Mouse (Mus musculus) neural tube, postnatal 0 days (tissue): ENCODE data around the gene Srd5a3. TPM values are rescaled to one million over a fixed set of nuclear protein-coding genes. Genes with fewer than 3 reads are reported as not detected.

Experiments used
- polyA plus RNA-seq: library from polyadenylated mRNA; unstranded; fragments of >200 nt; fragmentation: Nextera tagmentation; extraction: Ambion mirVana; gene quantifications from 2 replicates; pipeline ENCODE4 v1.2.1, GENCODE M21; 2015

Srd5a3 gene
- 26.6 and 27.8 TPM in 2 replicates for polyA plus RNA-seq

DNA sequence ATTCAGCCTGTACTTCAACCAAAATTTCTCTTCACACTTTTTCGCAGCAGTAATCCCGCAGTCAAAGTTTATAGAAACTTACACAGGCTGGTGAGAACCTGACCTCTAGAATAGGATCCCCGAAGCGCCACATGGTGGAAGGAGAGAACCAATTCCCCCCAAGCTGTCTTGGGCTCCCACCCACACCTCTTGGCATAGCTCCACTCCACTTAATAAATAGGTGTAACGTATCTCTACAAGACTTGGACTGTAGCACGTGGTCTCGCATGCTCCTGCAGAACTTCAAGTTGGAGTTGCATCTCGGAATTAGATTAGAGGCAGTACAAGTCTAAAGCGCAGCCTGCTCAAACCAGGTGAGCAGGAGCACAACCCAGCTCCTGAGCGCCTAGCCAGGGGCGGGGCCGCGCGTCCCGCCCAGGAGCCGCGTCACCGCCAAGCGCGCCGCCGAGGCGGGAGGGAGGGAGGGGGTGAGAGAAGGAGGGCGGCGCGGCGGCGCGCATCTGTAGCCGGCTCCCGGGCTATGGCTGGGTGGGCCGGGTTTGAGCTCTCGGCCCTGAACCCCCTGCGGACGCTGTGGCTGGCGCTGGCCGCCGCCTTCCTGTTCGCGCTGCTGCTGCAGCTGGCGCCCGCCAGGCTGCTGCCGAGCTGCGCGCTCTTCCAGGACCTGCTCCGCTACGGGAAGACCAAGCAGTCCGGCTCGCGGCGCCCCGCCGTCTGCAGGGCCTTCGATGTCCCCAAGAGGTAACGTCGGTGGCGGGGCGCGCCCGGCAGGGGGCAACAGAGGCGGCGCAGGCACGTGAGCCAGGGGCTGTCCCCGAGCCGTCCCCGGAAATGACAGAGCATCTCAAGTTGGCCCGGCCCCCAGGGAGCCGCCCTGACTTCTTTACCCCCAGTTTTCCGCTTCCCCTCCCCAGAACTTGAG is at the start of gene Srd5a3:
Gene Srd5a3, plus strand, starts transcription at position 464 of the 922 bp plus-strand sequence.

DNA sequence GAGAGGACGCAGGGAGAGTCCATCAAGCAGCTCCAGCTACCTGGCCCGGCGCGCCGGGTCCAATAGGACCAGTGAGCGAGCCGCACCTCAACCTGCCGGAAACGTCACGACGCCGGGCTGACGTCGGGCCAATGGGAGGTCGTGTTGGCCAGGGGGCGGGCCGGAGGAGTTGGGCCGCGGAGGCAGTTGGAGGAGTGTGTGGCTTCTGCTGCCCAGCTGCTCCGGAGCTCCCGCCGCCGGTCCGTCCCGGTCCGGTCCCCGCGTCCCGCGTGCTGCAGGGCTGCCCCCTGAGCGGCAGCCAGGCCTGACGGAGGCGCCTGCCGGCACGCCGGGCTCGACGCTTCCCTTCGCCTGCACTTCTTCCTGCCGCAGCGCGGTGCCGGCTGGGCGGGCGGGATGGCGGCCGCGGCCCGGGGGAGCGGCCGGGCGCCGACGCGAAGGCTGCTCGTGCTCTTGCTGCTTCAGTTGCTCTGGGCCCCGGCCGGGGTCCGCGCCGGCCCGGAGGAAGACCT is 43.7 kb downstream of the Srd5a3 start, which contains the start of gene Tmem165:
Gene Tmem165, plus strand, starts transcription at position 131 of the 512 bp plus-strand sequence.

Other genes with a start within 250 kb of the Srd5a3 start
- gene Kdr, start 161.8 kb upstream of the Srd5a3 start, polyA plus RNA-seq, result 11.3 and 13.2 TPM in 2 replicates
- gene Tmem165, start 43.6 kb downstream of the Srd5a3 start, polyA plus RNA-seq, result 59.0 and 72.6 TPM in 2 replicates
- gene Clock, start 164.5 kb downstream of the Srd5a3 start, polyA plus RNA-seq, result 11.9 and 12.0 TPM in 2 replicates
- not detected in 2 replicates for gene Pdcl2, start 190.9 kb downstream of the Srd5a3 start, polyA plus RNA-seq
- gene Nmu, start 223.5 kb downstream of the Srd5a3 start, polyA plus RNA-seq, result 5.7 and 6.3 TPM in 2 replicates